Mouse (Mus musculus) limb, embryonic 11.5 days (tissue): Measurements from ENCODE around the gene Mrm3. TPM values are rescaled to one million over a fixed set of nuclear protein-coding genes. Genes with fewer than 3 reads are reported as not detected.
"Not testable (repeated sequence)": the region's sequence is repeated elsewhere in the genome, so short reads cannot be mapped to it uniquely, and the experiment has no call there.

ENCODE experiments used
- ATAC-seq: fragments of 200-750 bp; cut with Nextera tagmentation; 2 replicates; pipeline ENCODE4 v1.8.0; 2017; ENCODE audit warnings: low read depth; ENCODE audit not compliant: insufficient number of reproducible peaks, low FRiP score, low TSS enrichment
- DNase-seq: peaks from one replicate; pipeline ENCODE4 v3.0.0-alpha.2; 2015; ENCODE audit warnings: low spot score
- H3K27ac ChIP-seq: fragments of 300-500 bp; sonication (generic); replicated peaks from 2 replicates; pipeline ENCODE4 v1.5.1; 2014; ENCODE audit warnings: low read depth, mild to moderate bottlenecking, low read length
- H3K27me3 ChIP-seq: fragments of 300-500 bp; sonication (generic); 2 replicates; pipeline ENCODE4 v1.6.1; 2014; ENCODE audit warnings: mild to moderate bottlenecking, low read length, mixed read lengths; ENCODE audit not compliant: control insufficient read depth, insufficient read depth
- H3K36me3 ChIP-seq: fragments of 300-500 bp; sonication (generic); 2 replicates; pipeline ENCODE4 v1.6.1; 2014; ENCODE audit warnings: mild to moderate bottlenecking, low read length, moderate library complexity, mixed read lengths; ENCODE audit not compliant: control insufficient read depth, insufficient read depth
- H3K4me1 ChIP-seq: fragments of 300-500 bp; sonication (generic); 2 replicates; pipeline ENCODE4 v1.6.1; 2014; ENCODE audit warnings: low read length, mixed read lengths; ENCODE audit not compliant: control insufficient read depth, insufficient read depth
- H3K4me2 ChIP-seq: fragments of 300-500 bp; sonication (generic); 2 replicates; pipeline ENCODE4 v1.6.1; 2014; ENCODE audit warnings: low read depth, mild to moderate bottlenecking, moderate library complexity; ENCODE audit not compliant: severe bottlenecking
- H3K4me3 ChIP-seq: fragments of 300-500 bp; sonication (generic); 2 replicates; pipeline ENCODE4 v1.5.1; 2014; ENCODE audit warnings: low read depth, low read length
- H3K9ac ChIP-seq: fragments of 300-500 bp; sonication (generic); 2 replicates; pipeline ENCODE4 v1.6.1; 2014; ENCODE audit warnings: mild to moderate bottlenecking, low read length
- H3K9me3 ChIP-seq: fragments of 300-500 bp; sonication (generic); 2 replicates; pipeline ENCODE4 v1.6.1; 2016; ENCODE audit warnings: low read length; ENCODE audit not compliant: control insufficient read depth
- WGBS: fragments of 180-500 bp; shearing (Covaris S2); extraction: QIAGEN DNeasy Blood & Tissue Kit; methylation state at CpG from one replicate; pipeline ENCODE4 v1.1.7; 2014; 5-methylcytosine and 5-hydroxymethylcytosine counted together
- polyA plus RNA-seq: library from polyadenylated mRNA; unstranded; fragments of >200 nt; fragmentation: Nextera tagmentation; extraction: Ambion mirVana; gene quantifications from 2 replicates; pipeline ENCODE4 v1.2.1, GENCODE M21; 2014

Gene Mrm3
- 23.9 and 24.0 TPM in 2 replicates for polyA plus RNA-seq

GRCm38 (mm10) chr11:76242901-76243810, at the start of gene Mrm3, which contains the start of gene Glod4:
TSS of gene Mrm3 (plus strand) at chr11:76243715.
TSS of gene Glod4 (minus strand) at chr11:76243725.
- DNase-seq (peak; percentile 98), ATAC-seq (peak; percentile 75)
- no peaks in the 10 kb centered on the region for H3K9me3 ChIP-seq
- peak within 1 kb of the TSS; percentile 83 for H3K9ac ChIP-seq
- peak within 1 kb of the TSS; percentile 89 for H3K4me3 ChIP-seq
- WGBS: under 1% methylated on average over 61 of the region's 61 CpGs
- no peaks in the 10 kb centered on the region for H3K36me3 ChIP-seq
- no peaks in the 10 kb centered on the region for H3K4me1 ChIP-seq
- no peaks in the 10 kb centered on the region for H3K27me3 ChIP-seq
- peak within 1 kb of the TSS; percentile 90 for H3K4me2 ChIP-seq
- no peak within 1 kb of the TSS for H3K27ac ChIP-seq

GRCm38 (mm10) chr11:76196275-76196976, 47.1 kb upstream of the Mrm3 start:
- no peak for ATAC-seq

GRCm38 (mm10) chr11:76196977-76197469, 46.5 kb upstream of the Mrm3 start:
- WGBS: 55% methylated on average over 8 of the region's 8 CpGs
- DNase-seq: no peak
- Histone ChIP-seq H3K9me3 (no peaks in the 10 kb centered on the region), H3K27me3 (no peaks in the 10 kb centered on the region), H3K27ac (no peak overlapping the region), H3K4me3 (no peak overlapping the region), H3K9ac (no peak overlapping the region), H3K4me1 (no peaks in the 10 kb centered on the region; the same call in 1 of the 2 replicates), H3K36me3 (no peaks in the 10 kb centered on the region), H3K4me2 (no peak overlapping the region)
- no peak for ATAC-seq

More at GRCm38 (mm10) chr11:76196275-76196976, 47.1 kb upstream of the Mrm3 start:
- 66% methylated on average over 8 of the region's 8 CpGs for WGBS
- H3K4me3 ChIP-seq: no peak overlapping the region
- H3K36me3 ChIP-seq: no peaks in the 10 kb centered on the region
- H3K27ac ChIP-seq: no peak overlapping the region
- no peaks in the 10 kb centered on the region for H3K9me3 ChIP-seq
- no peak overlapping the region for H3K4me2 ChIP-seq
- no peaks in the 10 kb centered on the region for H3K27me3 ChIP-seq
- H3K4me1 ChIP-seq: no peaks in the 10 kb centered on the region; the same call in 1 of the 2 replicates
- DNase-seq: no peak
- no peak overlapping the region for H3K9ac ChIP-seq

- WGBS: under 1% methylated on average over 84 of the region's 90 CpGs
- Histone ChIP-seq H3K9ac (peak overlapping the region; percentile 89), H3K36me3 (peaks cover 5% of the 10 kb centered on the region; the same call in 1 of the 2 replicates), H3K27ac (peak overlapping the region; percentile 42; the same call in 1 of the 2 replicates), H3K9me3 (no peaks in the 10 kb centered on the region), H3K4me2 (peak overlapping the region; percentile 86), H3K27me3 (no peaks in the 10 kb centered on the region), H3K4me3 (peak overlapping the region; percentile 92), H3K4me1 (peaks cover 4% of the 10 kb centered on the region)
- ATAC-seq (peak; percentile 92), DNase-seq (peak; percentile 83)
Measured at GRCm38 (mm10) chr11:76201761-76202674, 41.5 kb upstream of the Mrm3 start.

GRCm38 (mm10) chr11:76206793-76207192, 36.7 kb upstream of the Mrm3 start:
- no peaks in the 10 kb centered on the region for H3K9me3 ChIP-seq
- peaks cover 4% of the 10 kb centered on the region; the same call in 1 of the 2 replicates for H3K4me1 ChIP-seq
- WGBS: 94% methylated on average over 5 of the region's 5 CpGs
- no peak for ATAC-seq
- no peak overlapping the region for H3K9ac ChIP-seq
- H3K4me2 ChIP-seq: no peak overlapping the region
- H3K36me3 ChIP-seq: peaks cover 7% of the 10 kb centered on the region; the same call in 1 of the 2 replicates
- H3K4me3 ChIP-seq: no peak overlapping the region
- H3K27ac ChIP-seq: no peak overlapping the region
- no peaks in the 10 kb centered on the region for H3K27me3 ChIP-seq
- DNase-seq: no peak

GRCm38 (mm10) chr11:76210228-76210985, 33.1 kb upstream of the Mrm3 start:
- ATAC-seq (no peak), DNase-seq (no peak)
- no peaks in the 10 kb centered on the region for H3K9me3 ChIP-seq
- H3K4me3 ChIP-seq: no peak overlapping the region
- H3K4me1 ChIP-seq: no peaks in the 10 kb centered on the region
- no peak overlapping the region for H3K27ac ChIP-seq
- no peak overlapping the region for H3K9ac ChIP-seq
- H3K4me2 ChIP-seq: no peak overlapping the region
- H3K36me3 ChIP-seq: peaks cover 22% of the 10 kb centered on the region; the same call in 1 of the 2 replicates
- 92% methylated on average over 13 of the region's 13 CpGs for WGBS
- no peaks in the 10 kb centered on the region for H3K27me3 ChIP-seq

GRCm38 (mm10) chr11:76211595-76211994, 31.9 kb upstream of the Mrm3 start:
- H3K4me1 ChIP-seq, ATAC-seq, H3K4me2 ChIP-seq, H3K9me3 ChIP-seq, H3K27me3 ChIP-seq, DNase-seq, H3K9ac ChIP-seq, H3K4me3 ChIP-seq, H3K27ac ChIP-seq: not testable (repeated sequence)
- peaks cover 17% of the 10 kb centered on the region; the same call in 1 of the 2 replicates for H3K36me3 ChIP-seq
- WGBS: 90% methylated on average over 3 of the region's 6 CpGs
